Mouse (Mus musculus) layer of hippocampus, postnatal 10 days (tissue): ENCODE measurements at regions not wholly inside any gene's neighbourhood (a gene's known extent, or its start where the extent isn't known, plus 50 kb on each side); places are given as distances from the start of the nearest gene placed in this dataset.

ENCODE experiments used
- DNase-seq, 2 experiments: peaks; one replicate each; pipeline ENCODE4 v3.0.0; 2021; ENCODE audit warnings: low spot score in 2 of 2

DNA sequence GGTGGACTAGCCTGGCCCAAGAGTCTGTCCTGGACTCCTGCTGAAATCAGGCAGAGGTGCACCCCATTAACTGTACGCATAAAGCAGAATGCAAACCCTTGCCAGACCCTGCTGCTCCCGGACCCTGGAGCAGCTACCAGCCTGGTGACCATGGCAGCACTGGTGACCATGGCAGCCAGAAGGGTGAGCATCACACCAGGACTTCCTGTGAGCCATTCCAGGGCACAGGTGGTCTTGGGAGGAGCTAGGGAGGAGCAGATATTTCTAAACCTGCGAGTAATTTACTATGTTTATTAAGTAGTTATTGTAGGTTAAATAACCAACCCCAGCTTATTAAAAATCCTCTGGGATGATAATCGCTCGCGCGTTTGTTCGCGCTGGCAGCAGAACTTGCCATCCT is 113.8 kb downstream of the Plxna1 start:
- no peak for DNase-seq

DNA sequence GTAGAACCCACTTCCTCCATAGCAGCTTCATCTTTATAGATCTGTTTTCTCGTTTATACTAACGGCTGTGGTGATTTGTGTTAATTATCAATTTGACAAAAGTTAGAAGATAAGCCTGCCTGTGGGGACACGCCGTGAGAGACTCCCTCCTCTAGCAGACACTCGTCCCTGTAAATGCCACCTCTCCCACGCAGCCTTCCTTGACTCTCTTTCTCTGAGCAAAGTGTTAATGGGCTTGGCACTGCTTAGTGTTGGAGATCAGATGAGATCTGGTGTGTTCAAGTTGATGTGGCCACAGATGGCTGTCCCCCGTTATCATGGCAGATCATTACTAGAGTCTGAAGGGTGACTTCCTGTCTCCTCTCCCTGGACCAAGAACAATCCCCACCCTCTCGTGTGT is 113.1 kb downstream of the Plxna1 start:
- no peak for DNase-seq

DNA sequence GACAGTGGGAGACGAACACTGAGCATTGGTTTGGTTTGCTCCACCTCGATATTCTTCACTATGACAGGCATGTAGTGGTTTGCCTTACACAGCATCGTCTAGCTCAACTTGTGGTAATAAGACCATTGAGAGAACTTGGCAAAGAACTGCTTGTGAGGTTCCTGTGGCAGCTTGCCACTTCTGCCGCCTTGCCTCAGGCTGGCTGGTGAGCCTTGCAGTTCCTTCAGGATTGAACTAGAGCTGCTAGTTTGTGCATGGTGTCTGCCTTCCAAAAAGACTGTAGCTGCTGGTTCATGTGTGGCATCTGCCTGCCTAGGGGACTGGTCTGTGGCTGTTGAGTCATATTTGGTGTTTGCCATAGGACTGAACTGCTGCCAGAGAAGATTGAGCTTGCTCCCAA is 110.8 kb downstream of the Plxna1 start:
- DNase-seq, result no peak

DNA sequence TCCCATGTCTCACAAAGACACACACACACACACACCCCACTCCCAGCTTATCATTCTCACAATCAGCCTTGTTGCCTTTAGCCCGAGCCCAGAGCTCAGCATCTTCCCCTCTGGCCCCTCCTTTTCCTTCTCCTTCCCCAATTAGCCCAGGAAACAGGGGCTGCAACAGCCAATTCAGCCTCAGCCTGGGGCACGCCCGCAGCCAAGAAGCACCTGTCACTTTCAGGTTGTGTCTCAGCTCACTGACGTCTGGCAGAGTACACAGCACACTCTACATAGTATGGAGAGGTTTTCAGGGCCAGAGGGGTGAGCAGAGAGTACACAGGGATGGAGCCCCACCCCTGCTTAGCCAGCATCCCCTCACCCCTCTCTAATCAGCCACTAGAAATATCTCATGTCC is 106.4 kb downstream of the Plxna1 start:
- DNase-seq, result no peak

DNA sequence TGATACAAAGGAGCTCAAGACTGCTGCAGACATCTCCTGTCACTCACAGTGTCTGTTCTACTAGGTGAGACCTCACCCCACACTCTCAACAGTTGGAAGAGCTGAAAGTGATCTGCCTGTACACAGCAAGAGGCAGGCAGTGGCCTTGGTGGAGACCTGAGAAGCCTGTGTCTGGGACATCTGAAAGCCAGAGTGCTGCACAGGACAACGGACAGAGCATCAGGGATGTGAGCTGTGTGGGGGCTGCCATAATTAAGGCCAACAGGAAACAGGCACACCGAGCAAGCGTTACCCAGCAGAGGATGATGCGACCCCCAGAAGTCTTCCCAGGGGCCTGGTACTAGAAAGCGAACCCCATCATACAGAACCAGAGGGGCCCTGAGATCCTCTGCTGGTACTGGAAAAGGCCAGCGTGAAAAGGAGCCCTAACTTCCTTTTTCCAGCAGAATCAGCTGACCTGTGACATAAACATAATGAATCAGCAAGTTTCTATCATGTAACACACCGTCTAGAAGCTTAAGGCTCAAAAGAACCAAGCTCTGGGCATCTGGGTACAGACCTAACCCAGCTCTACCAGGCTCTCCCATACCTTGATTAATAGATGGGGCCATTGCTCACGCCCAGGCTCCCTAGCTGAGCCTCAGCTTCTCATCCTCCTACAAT is 105.7 kb downstream of the Plxna1 start:
- no peak for DNase-seq

DNA sequence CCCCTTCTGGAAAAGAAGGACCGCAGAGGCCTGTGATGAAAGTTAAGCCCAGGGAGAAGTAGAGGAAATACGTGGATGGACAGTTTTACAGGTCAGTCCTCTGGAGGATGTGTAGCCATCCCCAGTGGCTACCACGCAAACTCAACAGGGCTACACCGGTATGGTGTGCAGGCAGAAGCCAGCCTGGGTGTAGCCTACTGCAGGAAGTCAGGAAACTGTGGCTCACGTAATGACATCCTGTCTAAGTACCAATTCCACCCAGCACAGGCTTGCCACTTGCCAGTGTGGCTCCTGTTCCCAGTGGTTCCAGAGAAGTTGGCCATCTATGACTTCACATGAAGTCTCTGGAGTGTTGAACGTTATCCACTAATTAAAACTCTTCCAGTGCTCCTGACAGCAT is 105.0 kb downstream of the Plxna1 start:
- no peak for DNase-seq

DNA sequence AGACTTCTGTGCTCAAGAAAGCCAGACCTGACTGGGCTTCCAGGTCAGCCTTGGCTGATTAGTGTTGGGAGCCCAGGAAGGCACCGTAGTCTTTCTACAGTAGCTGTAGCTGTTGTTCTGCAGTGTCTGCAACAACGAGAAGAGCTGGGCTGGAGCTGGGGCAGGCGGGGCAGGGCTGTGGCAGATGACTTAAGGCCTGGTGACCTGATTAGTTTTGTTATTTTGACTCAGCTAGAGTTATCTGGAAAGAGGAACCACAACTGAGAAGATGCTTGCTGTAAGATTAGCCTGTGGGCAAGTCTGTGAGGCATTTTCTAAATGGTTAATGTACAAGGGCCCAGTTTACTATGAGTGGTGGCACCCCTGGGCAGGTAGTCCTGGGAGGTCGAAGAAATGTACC is 104.3 kb downstream of the Plxna1 start:
- DNase-seq, result no peak

DNA sequence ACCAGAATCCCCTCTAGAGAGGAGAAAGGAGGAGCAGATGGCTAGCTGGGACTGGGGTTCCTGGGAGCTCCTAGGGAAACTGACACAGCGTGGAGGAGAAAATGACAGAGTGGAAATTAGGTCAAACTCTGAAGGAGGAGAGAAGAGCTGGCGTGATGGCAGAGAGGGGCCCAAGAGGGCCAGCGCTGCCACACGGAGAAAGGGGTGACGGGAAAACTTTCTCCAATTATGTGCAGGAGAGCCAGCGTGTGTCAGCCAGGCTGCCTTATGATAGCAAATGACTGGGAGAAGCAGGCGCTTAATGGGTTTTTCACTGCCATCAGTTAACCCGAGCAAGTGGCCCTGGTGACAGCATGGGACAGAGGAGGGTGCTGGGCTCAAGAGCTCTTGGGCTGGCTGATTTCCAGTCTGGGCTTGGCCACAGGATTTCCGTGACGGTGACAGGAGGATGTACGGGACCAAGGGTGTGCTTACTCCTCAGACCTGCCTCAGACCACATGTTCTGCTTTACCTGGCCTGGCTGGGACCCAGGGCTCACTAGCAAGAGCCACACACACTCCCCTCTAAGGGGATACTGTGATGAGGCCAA is 102.9 kb downstream of the Plxna1 start:
- DNase-seq, result no peak

DNA sequence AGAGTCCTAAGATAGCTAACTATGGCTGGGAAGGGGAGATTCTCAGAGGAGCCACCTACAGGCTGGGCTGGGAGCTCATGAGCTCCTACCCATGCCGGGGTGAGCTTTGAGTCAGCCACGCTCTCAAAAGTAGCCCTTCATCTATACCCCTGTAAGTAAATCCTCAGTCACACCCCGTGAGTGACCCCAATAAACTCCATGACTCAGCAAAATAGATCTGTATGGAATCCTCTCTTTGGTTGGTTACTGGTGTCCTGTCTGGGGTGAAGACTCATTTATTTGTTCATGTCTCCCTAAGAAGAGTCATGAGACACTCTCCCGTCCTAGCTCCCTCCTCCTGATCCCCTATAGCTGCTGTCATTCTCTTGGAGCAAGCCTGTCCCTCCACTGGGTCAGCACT is 99.5 kb downstream of the Plxna1 start:
- no peak for DNase-seq

DNA sequence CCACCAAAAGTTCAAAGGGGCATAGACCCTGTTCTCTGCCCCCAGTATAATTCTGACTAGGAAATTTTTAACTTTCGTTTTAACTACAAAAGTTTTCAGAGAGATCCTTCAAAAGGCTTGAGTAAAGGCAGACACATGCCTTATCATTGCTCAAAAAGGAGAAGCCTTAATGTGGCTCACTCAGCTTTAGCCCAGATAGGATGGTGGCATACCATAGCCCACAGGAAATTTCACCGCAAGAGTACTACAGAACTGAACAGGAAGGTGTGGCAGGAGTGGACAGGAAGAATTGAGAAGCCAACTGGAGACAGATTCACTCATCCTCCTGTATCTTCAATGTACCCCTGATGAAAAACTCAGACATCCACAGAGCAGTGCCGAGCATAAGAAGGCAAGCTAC is 97.1 kb downstream of the Plxna1 start:
- DNase-seq, result no peak
